Mouse (Mus musculus) CH12.LX (cell line): ENCODE measurements around the gene Onecut3. TPM values are rescaled to one million over a fixed set of nuclear protein-coding genes. Genes with fewer than 3 reads are reported as not detected.
A peak's percentile ranks its signal among the peaks of the same experiment; 100 is the strongest.

Source experiments
- DNase-seq: peaks from one replicate; pipeline ENCODE4 v3.0.0-alpha.2; 2013; ENCODE audit errors: extremely low read depth
- H3K27ac ChIP-seq: 2 replicates; pipeline ENCODE4 v1.5.1; 2012; ENCODE audit warnings: low read depth, mild to moderate bottlenecking, control low read depth, moderate library complexity; ENCODE audit not compliant: insufficient read depth
- H3K27me3 ChIP-seq: replicated peaks from 2 replicates; pipeline ENCODE3; 2012; ENCODE audit warnings: inconsistent platforms
- H3K36me3 ChIP-seq, 2 experiments: replicated peaks in 1 of 2; 2 replicates each; pipeline versions ENCODE3 to v1.6.1; 2012; ENCODE audit warnings: inconsistent platforms in 1 of 2, low read length in 1 of 2, mild to moderate bottlenecking in 1 of 2, mixed read lengths in 1 of 2, moderate library complexity in 1 of 2; ENCODE audit not compliant: control insufficient read depth in 1 of 2, insufficient read depth in 1 of 2
- H3K4me1 ChIP-seq, 2 experiments: 2 replicates each; pipeline ENCODE4 v1.6.1; 2012; ENCODE audit warnings: inconsistent platforms in 1 of 2, moderate library complexity in 1 of 2; ENCODE audit not compliant: insufficient read depth in 2 of 2, control insufficient read depth in 1 of 2
- H3K4me2 ChIP-seq: 2 replicates; pipeline ENCODE4 v1.6.1; 2012; ENCODE audit warnings: low read depth, mild to moderate bottlenecking, control low read depth; ENCODE audit not compliant: poor library complexity, insufficient read depth, severe bottlenecking
- H3K4me3 ChIP-seq, 3 experiments: fragments of 150-350 bp in 1 of 3; sonication (generic) in 1 of 3; replicated peaks in 1 of 3; 2 replicates each; pipeline versions ENCODE3 to v1.5.1; 2011 to 2012; ENCODE audit warnings: low read depth in 2 of 3, low read length in 2 of 3, mild to moderate bottlenecking in 2 of 3, moderate library complexity in 2 of 3, control low read depth in 1 of 3, improper control_type of control experiment in 1 of 3, inconsistent platforms in 1 of 3, mixed read lengths in 1 of 3; ENCODE audit not compliant: poor library complexity in 1 of 3
- H3K79me2 ChIP-seq: replicated peaks from 2 replicates; pipeline ENCODE4 v1.6.1; 2012; ENCODE audit warnings: mild to moderate bottlenecking, moderate library complexity; ENCODE audit not compliant: control insufficient read depth, poor library complexity, insufficient read depth, severe bottlenecking; ENCODE audit errors: extremely low read depth
- H3K9ac ChIP-seq: 2 replicates; pipeline ENCODE4 v1.6.1; 2012; ENCODE audit warnings: low read depth, mild to moderate bottlenecking, control low read depth, moderate library complexity; ENCODE audit not compliant: insufficient read depth
- H3K9me3 ChIP-seq: replicated peaks from 2 replicates; pipeline ENCODE3; 2012; ENCODE audit warnings: low read length, inconsistent platforms, mixed read lengths
- BHLHE40 ChIP-seq: IDR thresholded peaks from 2 replicates; pipeline ENCODE4 v1.6.1; 2011; ENCODE audit warnings: mild to moderate bottlenecking, low read depth, low read length, improper control_type of control experiment
- CHD1 ChIP-seq: IDR thresholded peaks from 2 replicates; pipeline ENCODE4 v1.6.1; 2012; ENCODE audit warnings: low read depth, low read length, improper control_type of control experiment, inconsistent platforms
- CHD2 ChIP-seq: IDR thresholded peaks from 2 replicates; pipeline ENCODE4 v1.6.1; 2011; ENCODE audit warnings: low read length, improper control_type of control experiment
- CTCF ChIP-seq, 2 experiments: IDR thresholded peaks in 1 of 2; conservative IDR thresholded peaks in 1 of 2; 2 replicates each; pipeline ENCODE4 v1.5.1; 2011 to 2012; ENCODE audit warnings: low read depth in 2 of 2, low read length in 2 of 2, improper control_type of control experiment in 1 of 2, inconsistent platforms in 1 of 2, mild to moderate bottlenecking in 1 of 2, moderate library complexity in 1 of 2
- E2F4 ChIP-seq: IDR thresholded peaks from 2 replicates; pipeline ENCODE4 v1.6.1; 2011; ENCODE audit warnings: low read depth, low read length, improper control_type of control experiment; ENCODE audit not compliant: insufficient replicate concordance
- ELF1 ChIP-seq: IDR thresholded peaks from 2 replicates; pipeline ENCODE4 v1.6.1; 2014; ENCODE audit warnings: low read depth, mild to moderate bottlenecking, inconsistent platforms, low read length, improper control_type of control experiment
- EP300 ChIP-seq: IDR thresholded peaks from 2 replicates; pipeline ENCODE4 v1.6.1; 2011; ENCODE audit warnings: low read length, improper control_type of control experiment
- ETS1 ChIP-seq: conservative IDR thresholded peaks from 2 replicates; pipeline ENCODE4 v1.6.1; 2012; ENCODE audit warnings: low read depth, mild to moderate bottlenecking, inconsistent platforms, low read length, improper control_type of control experiment, moderate library complexity
- GABPA ChIP-seq: IDR thresholded peaks from 2 replicates; pipeline ENCODE4 v1.6.1; 2012; ENCODE audit warnings: low read depth, low read length, improper control_type of control experiment, inconsistent platforms; ENCODE audit not compliant: insufficient replicate concordance
- IRF4 ChIP-seq: IDR thresholded peaks from 2 replicates; pipeline ENCODE4 v1.6.1; 2014; ENCODE audit warnings: low read depth, mild to moderate bottlenecking, inconsistent platforms, low read length, improper control_type of control experiment
- JUN ChIP-seq: IDR thresholded peaks from 2 replicates; pipeline ENCODE4 v1.6.1; 2011; ENCODE audit warnings: low read depth, mild to moderate bottlenecking, low read length, improper control_type of control experiment, moderate library complexity; ENCODE audit not compliant: insufficient read depth
- JUND ChIP-seq: conservative IDR thresholded peaks from 2 replicates; pipeline ENCODE4 v1.6.1; 2011; ENCODE audit warnings: low read depth, low read length, improper control_type of control experiment
- KAT2A ChIP-seq: IDR thresholded peaks from 2 replicates; pipeline ENCODE4 v1.6.1; 2012; ENCODE audit warnings: low read length, improper control_type of control experiment, inconsistent platforms; ENCODE audit not compliant: insufficient replicate concordance
- MAFK ChIP-seq: IDR thresholded peaks from 2 replicates; pipeline ENCODE4 v1.6.1; 2011; ENCODE audit warnings: low read length, improper control_type of control experiment; ENCODE audit not compliant: insufficient replicate concordance
- MAX ChIP-seq: IDR thresholded peaks from 2 replicates; pipeline ENCODE4 v1.6.1; 2011; ENCODE audit warnings: low read length, improper control_type of control experiment
- MAZ ChIP-seq: IDR thresholded peaks from 2 replicates; pipeline ENCODE4 v1.6.1; 2012; ENCODE audit warnings: low read depth, mild to moderate bottlenecking, inconsistent platforms, low read length, improper control_type of control experiment, moderate library complexity
- MEF2A ChIP-seq: IDR thresholded peaks from 2 replicates; pipeline ENCODE4 v1.6.1; 2014; ENCODE audit warnings: low read depth, mild to moderate bottlenecking, inconsistent platforms, low read length, improper control_type of control experiment, borderline replicate concordance
- MXI1 ChIP-seq: IDR thresholded peaks from 2 replicates; pipeline ENCODE4 v1.6.1; 2011; ENCODE audit warnings: mild to moderate bottlenecking, low read depth, low read length, improper control_type of control experiment
- MYC ChIP-seq: IDR thresholded peaks from 2 replicates; pipeline ENCODE4 v1.6.1; 2011; ENCODE audit warnings: low read depth, mild to moderate bottlenecking, improper control_type of control experiment, low read length
- PAX5 ChIP-seq: IDR thresholded peaks from 2 replicates; pipeline ENCODE4 v1.6.1; 2012; ENCODE audit warnings: low read length, inconsistent platforms, mixed read lengths
- POLR2A ChIP-seq: IDR thresholded peaks from 2 replicates; pipeline ENCODE4 v1.6.1; 2011; ENCODE audit warnings: low read depth, mild to moderate bottlenecking, improper control_type of control experiment, low read length
- RAD21 ChIP-seq: IDR thresholded peaks from 2 replicates; pipeline ENCODE4 v1.6.1; 2011; ENCODE audit warnings: low read depth, mild to moderate bottlenecking, low read length, improper control_type of control experiment, moderate library complexity
- RCOR1 ChIP-seq: conservative IDR thresholded peaks from 2 replicates; pipeline ENCODE4 v1.6.1; 2012; ENCODE audit warnings: low read depth, mild to moderate bottlenecking, inconsistent platforms, low read length, improper control_type of control experiment
- SMC3 ChIP-seq: IDR thresholded peaks from 2 replicates; pipeline ENCODE4 v1.6.1; 2011; ENCODE audit warnings: low read depth, low read length, improper control_type of control experiment
- TBP ChIP-seq: conservative IDR thresholded peaks from 2 replicates; pipeline ENCODE4 v1.6.1; 2011; ENCODE audit warnings: low read depth, low read length, improper control_type of control experiment
- TCF12 ChIP-seq: IDR thresholded peaks from 2 replicates; pipeline ENCODE4 v1.6.1; 2014; ENCODE audit warnings: low read depth, mild to moderate bottlenecking, inconsistent platforms, low read length, improper control_type of control experiment
- USF1 ChIP-seq: IDR thresholded peaks from 2 replicates; pipeline ENCODE4 v1.6.1; 2014; ENCODE audit warnings: low read depth, mild to moderate bottlenecking, inconsistent platforms, low read length, improper control_type of control experiment
- USF2 ChIP-seq: conservative IDR thresholded peaks from 2 replicates; pipeline ENCODE4 v1.6.1; 2011; ENCODE audit warnings: low read depth, low read length, improper control_type of control experiment
- ZC3H11A ChIP-seq: IDR thresholded peaks from 2 replicates; pipeline ENCODE4 v1.6.1; 2012; ENCODE audit warnings: low read depth, mild to moderate bottlenecking, inconsistent platforms, low read length, improper control_type of control experiment
- ZKSCAN1 ChIP-seq: IDR thresholded peaks from 2 replicates; pipeline ENCODE4 v1.6.1; 2012; ENCODE audit warnings: low read depth, inconsistent platforms, low read length, improper control_type of control experiment, borderline replicate concordance
- ZMIZ1 ChIP-seq: IDR thresholded peaks from 2 replicates; pipeline ENCODE4 v1.6.1; 2012; ENCODE audit warnings: low read depth, mild to moderate bottlenecking, inconsistent platforms, low read length, improper control_type of control experiment
- ZNF384 ChIP-seq: IDR thresholded peaks from 2 replicates; pipeline ENCODE4 v1.6.1; 2012; ENCODE audit warnings: low read depth, low read length, improper control_type of control experiment, inconsistent platforms
- dilution Hi-C: fragments of 300-500 bp; cut with MboI; formaldehyde crosslinking; loops from 2 replicates; pipeline ENCODE4 v1.14.3; 2020; ENCODE audit warnings: low sequenced_read_pairs; ENCODE audit not compliant: extremely low pct_unique_long_range_greater_than_20kb, extremely low pct_ligation_motif_present
- in situ Hi-C: fragments of 300-500 bp; cut with MboI; formaldehyde crosslinking; loops from 3 replicates; pipeline ENCODE4 v1.14.3; 2019; ENCODE audit warnings: low sequenced_read_pairs, low pct_ligation_motif_present, low pct_unique_long_range_greater_than_20kb, mixed read lengths
- polyA plus RNA-seq: library from polyadenylated mRNA; unstranded; fragments of >175 nt; gene quantifications from 2 replicates; pipeline ENCODE4 v1.2.1, GENCODE M21; 2012; ENCODE audit warnings: low read depth; ENCODE audit not compliant: insufficient read length
- total RNA-seq, 2 experiments: library from RNA; depleted of rRNA; stranded (reverse); fragments of 300-350 nt in 1 of 2; fragments of >200 nt in 1 of 2; gene quantifications; 2 replicates each; pipeline ENCODE4 v1.2.3; 2012 to 2014

Gene Onecut3
- total and polyA plus RNA-seq, 3 experiments = not detected

- dilution Hi-C loops = no loop called here
Observed at GRCm38 (mm10) chr10:80547539-80547938, 52.9 kb downstream of the Onecut3 start.

GRCm38 (mm10) chr10:80548428-80549006, 53.9 kb downstream of the Onecut3 start:
- no peak overlapping the region for H3K4me3 ChIP-seq
- H3K4me1 ChIP-seq = peaks cover 0 to 6% of the 10 kb centered on the region in 2 experiments; a peak in 2 of 4 replicates
- H3K27me3 ChIP-seq = no peaks in the 10 kb centered on the region
- no peaks in the 10 kb centered on the region for H3K9me3 ChIP-seq
- H3K9ac ChIP-seq = no peak overlapping the region
- no peak overlapping the region for H3K4me2 ChIP-seq
- DNase-seq = peak; percentile 30
- peaks cover 9% of the 10 kb centered on the region; the same call in 1 of the 2 replicates for H3K79me2 ChIP-seq
- peaks cover 71 to 94% of the 10 kb centered on the region in 2 experiments for H3K36me3 ChIP-seq
- H3K27ac ChIP-seq = no peak overlapping the region
- dilution Hi-C loops = no loop called here
- in situ Hi-C loops = no loop called here
- TF ChIP-seq ZKSCAN1 = no peak
- TF ChIP-seq MXI1 = no peak
- no peak for TF ChIP-seq CHD1
- TF ChIP-seq TBP = no peak
- no peak for TF ChIP-seq ETS1
- TF ChIP-seq POLR2A = no peak
- peak; percentile 10 for TF ChIP-seq RAD21
- TF ChIP-seq KAT2A = no peak
- no peak for TF ChIP-seq MAX
- TF ChIP-seq MAFK = no peak
- 0 out of 2 replicates have a peak, but pooled peaks have one; percentile 14 for TF ChIP-seq IRF4
- no peak for TF ChIP-seq MAZ
- TF ChIP-seq ZMIZ1 = no peak
- no peak for TF ChIP-seq ZNF384
- no peak for TF ChIP-seq ELF1
- TF ChIP-seq JUN = no peak
- no peak for TF ChIP-seq USF2
- TF ChIP-seq MYC = no peak
- TF ChIP-seq MEF2A = no peak
- no peak for TF ChIP-seq GABPA
- no peak for TF ChIP-seq PAX5
- peak; percentile 71 for TF ChIP-seq SMC3
- no peak for TF ChIP-seq BHLHE40
- no peak for TF ChIP-seq TCF12
- no peak for TF ChIP-seq USF1
- no peak for TF ChIP-seq CHD2
- TF ChIP-seq E2F4 = no peak
- no peak for TF ChIP-seq JUND
- TF ChIP-seq CTCF (conservative IDR thresholded peaks at IDR 0.05 in 1 of 2, IDR thresholded peaks at IDR 0.05 in 1 of 2; ENCODE audit: low read depth in 2 of 2, low read length in 2 of 2) = peak; percentile 10 to 70; a peak in 2 of 4 replicates
- no peak for TF ChIP-seq ZC3H11A

More at GRCm38 (mm10) chr10:80547539-80547938, 52.9 kb downstream of the Onecut3 start:
- Histone ChIP-seq H3K79me2 (peaks cover 5% of the 10 kb centered on the region; the same call in 1 of the 2 replicates), H3K9me3 (no peaks in the 10 kb centered on the region), H3K4me1 (peaks cover 0 to 6% of the 10 kb centered on the region in 2 experiments; a peak in 1 of 4 replicates), H3K36me3 (peaks cover 80 to 95% of the 10 kb centered on the region in 2 experiments), H3K4me2 (no peak overlapping the region), H3K27me3 (no peaks in the 10 kb centered on the region), H3K27ac (no peak overlapping the region), H3K9ac (no peak overlapping the region), H3K4me3 (no peak overlapping the region)
- DNase-seq = no peak
- in situ Hi-C loops = no loop called here
- TF ChIP-seq ZNF384 = no peak
- TF ChIP-seq RCOR1 = no peak
- TF ChIP-seq ZMIZ1 = no peak
- TF ChIP-seq USF1 = no peak
- TF ChIP-seq JUND = no peak
- TF ChIP-seq EP300 = no peak
